Mouse (Mus musculus) testis, adult 2 months (tissue): ENCODE results near the gene Susd6. TPM values are rescaled to one million over a fixed set of nuclear protein-coding genes. Genes with fewer than 3 reads are reported as not detected.

ENCODE experiments used
- H3K27ac ChIP-seq: fragments of 200-500 bp; 2 replicates; pipeline ENCODE4 v1.5.1; 2012; ENCODE audit warnings: low read depth, low read length; ENCODE audit not compliant: control insufficient read depth, insufficient read depth
- H3K27me3 ChIP-seq: fragments of 200-500 bp; 2 replicates; pipeline ENCODE4 v1.6.1; 2012; ENCODE audit warnings: mild to moderate bottlenecking, low read length, moderate library complexity; ENCODE audit not compliant: control insufficient read depth, insufficient read depth
- H3K36me3 ChIP-seq: fragments of 200-500 bp; 2 replicates; pipeline ENCODE4 v1.6.1; 2012; ENCODE audit warnings: mild to moderate bottlenecking, low read length; ENCODE audit not compliant: control insufficient read depth, insufficient read depth
- H3K4me1 ChIP-seq: fragments of 200-500 bp; 2 replicates; pipeline ENCODE4 v1.6.1; 2012; ENCODE audit warnings: low read length; ENCODE audit not compliant: control insufficient read depth, insufficient read depth
- H3K4me3 ChIP-seq: fragments of 200-500 bp; 2 replicates; pipeline ENCODE4 v1.5.1; 2012; ENCODE audit warnings: low read depth, mild to moderate bottlenecking, low read length, moderate library complexity, mixed read lengths; ENCODE audit not compliant: control insufficient read depth
- CTCF ChIP-seq: fragments of 200-500 bp; IDR thresholded peaks from 2 replicates; pipeline ENCODE4 v1.5.1; 2012; ENCODE audit warnings: low read depth, mild to moderate bottlenecking, inconsistent platforms, low read length, moderate library complexity; ENCODE audit not compliant: control insufficient read depth, insufficient read depth, insufficient replicate concordance
- POLR2A ChIP-seq: fragments of 200-500 bp; IDR thresholded peaks from 2 replicates; pipeline ENCODE4 v1.6.1; 2012; ENCODE audit warnings: low read depth, mild to moderate bottlenecking, inconsistent platforms, low read length, moderate library complexity; ENCODE audit not compliant: control insufficient read depth
- polyA plus RNA-seq: library from polyadenylated mRNA; depleted of rRNA; stranded (reverse); fragments of >200 nt; gene quantifications from 2 replicates; pipeline ENCODE4 v1.2.3, GENCODE M21; 2012

Gene Susd6
- polyA plus RNA-seq, 1 experiment: 46.0 TPM

DNA sequence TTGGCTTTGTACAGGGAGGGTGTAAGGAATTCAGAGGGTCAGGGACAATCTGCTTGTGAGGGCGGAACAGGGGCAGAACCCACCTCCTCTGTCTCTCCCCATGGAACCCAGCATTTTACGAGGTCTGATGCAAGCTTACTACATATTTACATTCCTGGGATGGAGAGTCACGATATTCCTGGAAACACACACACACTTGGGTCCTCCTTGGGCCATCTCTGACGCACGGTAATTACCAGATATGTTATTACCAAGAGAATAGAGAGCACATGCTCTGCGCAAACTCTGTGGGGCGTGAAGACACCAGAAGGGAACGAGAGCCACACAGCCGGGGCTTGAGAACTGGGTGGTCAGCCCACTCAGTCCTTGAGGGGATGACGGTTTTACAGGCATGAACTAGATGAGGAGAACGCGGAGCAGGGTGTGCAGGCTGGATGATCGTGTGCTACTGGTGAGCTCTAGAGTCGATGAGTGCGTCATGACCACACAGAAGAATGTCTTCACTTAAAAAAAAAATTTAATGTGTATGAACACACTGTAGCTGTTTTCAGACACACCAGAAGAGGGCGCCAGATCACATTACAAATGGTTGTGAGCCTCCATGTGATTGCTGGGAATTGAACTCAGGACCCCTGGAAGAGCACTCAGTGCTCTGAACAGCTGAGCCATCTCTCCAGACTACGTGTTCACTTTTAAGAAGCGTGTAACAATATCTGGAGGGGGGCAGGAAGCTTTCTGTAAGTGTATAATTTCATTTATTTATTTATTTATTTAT is 103.6 kb downstream of the Susd6 start:
- Histone ChIP-seq H3K27me3 (no peaks in the 10 kb centered on the region), H3K36me3 (no peaks in the 10 kb centered on the region), H3K4me1 (no peaks in the 10 kb centered on the region; the same call in 1 of the 2 replicates), H3K4me3 (no peak overlapping the region), H3K27ac (no peak overlapping the region)
- TF ChIP-seq POLR2A (no peak), CTCF (no peak)

- no peak for TF ChIP-seq POLR2A
- TF ChIP-seq CTCF: peak; percentile 87; the same call in 1 of the 2 replicates
Measured at GRCm38 (mm10) chr12:80894973-80895570, 104.8 kb downstream of the Susd6 start.

DNA sequence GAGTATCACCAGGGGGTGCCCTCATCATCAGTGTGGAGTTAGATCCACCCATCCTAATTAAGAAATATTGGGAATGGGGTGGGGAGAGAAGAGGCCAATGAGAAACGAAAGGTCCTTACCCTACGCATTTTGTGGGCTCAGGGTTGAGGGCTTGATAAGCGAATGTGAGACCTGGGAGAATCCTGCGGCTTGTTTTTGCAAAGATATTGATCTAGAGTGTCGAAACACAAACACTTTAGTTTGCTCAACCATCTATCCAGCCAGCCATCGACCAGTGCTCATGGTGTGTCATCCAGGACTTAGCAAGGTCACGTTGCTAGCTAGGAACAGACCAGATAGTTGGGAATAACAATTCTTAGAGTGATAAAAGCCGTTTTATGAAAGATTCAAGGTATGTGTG is 119.3 kb downstream of the Susd6 start:
- Histone ChIP-seq H3K4me1 (no peaks in the 10 kb centered on the region), H3K4me3 (no peak overlapping the region), H3K27ac (no peak overlapping the region), H3K27me3 (no peaks in the 10 kb centered on the region), H3K36me3 (no peaks in the 10 kb centered on the region)
- no peak for TF ChIP-seq POLR2A
- TF ChIP-seq CTCF: no peak

More at GRCm38 (mm10) chr12:80894973-80895570, 104.8 kb downstream of the Susd6 start:
- no peak overlapping the region for H3K27ac ChIP-seq
- no peak overlapping the region for H3K4me3 ChIP-seq
- no peaks in the 10 kb centered on the region for H3K36me3 ChIP-seq
- no peaks in the 10 kb centered on the region; the same call in 1 of the 2 replicates for H3K4me1 ChIP-seq
- no peaks in the 10 kb centered on the region for H3K27me3 ChIP-seq

DNA sequence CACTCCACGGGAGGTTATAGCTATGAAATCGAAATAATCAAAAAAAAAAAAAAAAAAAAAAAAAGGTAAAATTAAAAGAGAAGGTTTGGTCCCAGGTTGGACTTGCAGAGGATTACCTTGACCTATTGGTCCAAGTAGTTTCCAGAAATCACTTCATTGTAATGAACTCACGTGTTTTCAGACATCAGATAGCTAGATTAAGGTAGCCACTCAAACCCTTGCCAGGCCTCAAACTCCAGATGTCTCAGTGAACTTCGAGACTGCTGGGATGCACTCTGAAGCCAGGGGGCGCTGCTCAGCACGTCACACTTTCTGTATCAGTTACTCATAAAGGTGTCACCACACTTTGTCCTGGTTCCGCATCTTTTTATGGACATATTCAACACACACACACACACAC is 127.5 kb downstream of the Susd6 start:
- peak; percentile 78; the same call in 1 of the 2 replicates for TF ChIP-seq CTCF
- TF ChIP-seq POLR2A: no peak
- H3K4me1 ChIP-seq: peaks cover 8% of the 10 kb centered on the region
- H3K36me3 ChIP-seq: no peaks in the 10 kb centered on the region
- no peak overlapping the region for H3K4me3 ChIP-seq
- no peak overlapping the region for H3K27ac ChIP-seq
- H3K27me3 ChIP-seq: peaks cover 2% of the 10 kb centered on the region; the same call in 1 of the 2 replicates

- Histone ChIP-seq H3K36me3 (no peaks in the 10 kb centered on the region), H3K4me1 (peaks cover 12% of the 10 kb centered on the region), H3K27me3 (peaks cover 5% of the 10 kb centered on the region), H3K27ac (no peak overlapping the region), H3K4me3 (no peak overlapping the region)
- TF ChIP-seq CTCF: no peak
Measured at GRCm38 (mm10) chr12:80921301-80921700, 131.0 kb downstream of the Susd6 start.

GRCm38 (mm10) chr12:80922869-80923268 is 132.6 kb downstream of the Susd6 start:
- H3K36me3 ChIP-seq: no peaks in the 10 kb centered on the region
- H3K27me3 ChIP-seq: peaks cover 5% of the 10 kb centered on the region
- H3K4me3 ChIP-seq: peak overlapping the region; percentile 75
- TF ChIP-seq POLR2A: no peak
- TF ChIP-seq CTCF: no peak
- H3K27ac ChIP-seq: no peak overlapping the region
- peaks cover 12% of the 10 kb centered on the region for H3K4me1 ChIP-seq

DNA sequence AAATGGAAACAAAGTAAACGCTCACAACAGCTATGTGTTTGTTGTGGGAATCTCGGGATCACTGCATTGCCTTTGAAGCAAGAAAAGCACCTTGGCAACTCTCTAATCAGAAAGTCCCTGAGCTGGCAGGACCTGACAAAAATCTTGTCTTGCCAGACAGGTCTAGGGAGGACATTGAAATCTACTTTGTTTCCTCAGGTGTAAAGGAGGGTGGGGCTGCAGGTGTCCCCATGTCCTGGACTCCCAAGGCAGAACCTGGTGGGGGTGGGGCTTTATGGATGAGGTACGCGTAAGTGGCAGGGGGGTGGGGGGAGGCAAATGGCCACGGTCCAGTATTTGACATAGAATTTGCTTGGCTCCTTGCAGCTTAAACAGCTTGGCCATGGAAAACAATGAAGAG is 133.3 kb downstream of the Susd6 start:
- Histone ChIP-seq H3K4me3 (peak overlapping the region; percentile 53), H3K4me1 (peaks cover 12% of the 10 kb centered on the region), H3K27me3 (peaks cover 5% of the 10 kb centered on the region), H3K27ac (no peak overlapping the region), H3K36me3 (no peaks in the 10 kb centered on the region)
- no peak for TF ChIP-seq CTCF
- no peak for TF ChIP-seq POLR2A
